Mouse (Mus musculus) erythroblast, embryonic 14.5 days (primary cell): Measurements from ENCODE around the gene Rln3.

Experiments used
- GATA1 ChIP-seq: IDR thresholded peaks from 2 replicates; pipeline ENCODE4 v1.6.1; 2012; ENCODE audit warnings: low read length, inconsistent platforms, mixed read lengths
- TAL1 ChIP-seq: IDR thresholded peaks from 3 replicates; pipeline ENCODE4 v1.6.1; 2012; ENCODE audit warnings: low read length, inconsistent platforms, mixed read lengths

GRCm38 (mm10) chr8:84012499-84013165 lies 32.2 kb downstream of the Rln3 start:
- TF ChIP-seq GATA1 = no peak
- TF ChIP-seq TAL1 = no peak
